Mouse (Mus musculus) heart, postnatal 0 days (tissue): ENCODE measurements around the gene Tnfsfm13. TPM values are rescaled to one million over a fixed set of nuclear protein-coding genes. Genes with fewer than 3 reads are reported as not detected.
A peak's percentile ranks its signal among the peaks of the same experiment; 100 is the strongest.
"Not testable (repeated sequence)": the region's sequence is repeated elsewhere in the genome, so short reads cannot be mapped to it uniquely, and the experiment has no call there.

Experiments used
- ATAC-seq: fragments of 200-750 bp; cut with Nextera tagmentation; 2 replicates; pipeline ENCODE4 v1.8.0; 2017; ENCODE audit warnings: low read depth, moderate number of reproducible peaks, moderate library complexity; ENCODE audit not compliant: insufficient read depth
- DNase-seq: peaks from one replicate; pipeline ENCODE4 v3.0.0-alpha.2; 2016; ENCODE audit warnings: low spot score
- H3K27ac ChIP-seq: fragments of 300-500 bp; sonication (generic); 2 replicates; pipeline ENCODE4 v1.5.1; 2014; ENCODE audit warnings: low read depth, mild to moderate bottlenecking
- H3K27me3 ChIP-seq: fragments of 300-500 bp; sonication (generic); 2 replicates; pipeline ENCODE4 v1.6.1; 2014; ENCODE audit warnings: low read length, mixed read lengths; ENCODE audit not compliant: control insufficient read depth, insufficient read depth
- H3K36me3 ChIP-seq: fragments of 300-500 bp; sonication (generic); replicated peaks from 2 replicates; pipeline ENCODE4 v1.6.1; 2014; ENCODE audit warnings: low read length, mixed read lengths; ENCODE audit not compliant: control insufficient read depth, insufficient read depth
- H3K4me1 ChIP-seq: fragments of 300-500 bp; sonication (generic); 2 replicates; pipeline ENCODE4 v1.6.1; 2014; ENCODE audit warnings: antibody characterized with exemption; ENCODE audit not compliant: control insufficient read depth, insufficient read depth
- H3K4me2 ChIP-seq: fragments of 300-500 bp; sonication (generic); 2 replicates; pipeline ENCODE4 v1.6.1; 2014; ENCODE audit warnings: low read depth, mild to moderate bottlenecking, low read length, moderate library complexity
- H3K4me3 ChIP-seq: fragments of 300-500 bp; sonication (generic); 2 replicates; pipeline ENCODE4 v1.5.1; 2014; ENCODE audit warnings: low read depth, low read length
- H3K9ac ChIP-seq: fragments of 300-500 bp; sonication (generic); replicated peaks from 2 replicates; pipeline ENCODE4 v1.6.1; 2014; ENCODE audit warnings: low read depth, low read length, mixed read lengths
- H3K9me3 ChIP-seq: fragments of 300-500 bp; sonication (generic); replicated peaks from 2 replicates; pipeline ENCODE4 v1.6.1; 2016; ENCODE audit warnings: low read length; ENCODE audit not compliant: control insufficient read depth
- CTCF ChIP-seq: IDR thresholded peaks from 2 replicates; pipeline ENCODE4 v1.5.1; 2016; ENCODE audit warnings: antibody characterized with exemption, control low read depth, low read depth
- EP300 ChIP-seq: IDR thresholded peaks from 2 replicates; pipeline ENCODE4 v1.6.1; 2016; ENCODE audit warnings: antibody characterized with exemption, low read depth
- WGBS: fragments of 180-500 bp; shearing (Covaris S2); extraction: QIAGEN DNeasy Blood & Tissue Kit; methylation state at CpG from one replicate; pipeline ENCODE4 v1.1.7; 2014; 5-methylcytosine and 5-hydroxymethylcytosine counted together
- polyA plus RNA-seq: library from polyadenylated mRNA; unstranded; fragments of >200 nt; fragmentation: Nextera tagmentation; extraction: Ambion mirVana; gene quantifications from 2 replicates; pipeline ENCODE4 v1.2.1, GENCODE M21; 2015
- total RNA-seq: library from RNA; depleted of rRNA; stranded (reverse); fragments of >200 nt; gene quantifications from 2 replicates; pipeline ENCODE4 v1.2.3, GENCODE M21; 2014; ENCODE audit warnings: low replicate concordance; rRNA removed

Gene Tnfsfm13
- total RNA-seq (0.65 and 1.8 TPM in 2 replicates), polyA plus RNA-seq (2.8 and 3.0 TPM in 2 replicates)

GRCm38 (mm10) chr11:69695361-69696181, at the start of gene Tnfsfm13, which contains the start of gene Tnfsf12:
Tnfsfm13 (minus strand) TSS chr11:69696098.
Tnfsf12 (minus strand) TSS chr11:69695849.
- 4% methylated on average over 40 of the region's 41 CpGs for WGBS
- H3K27me3 ChIP-seq: no peaks in the 10 kb centered on the region
- no peak for TF ChIP-seq EP300
- no peak for TF ChIP-seq CTCF
- H3K4me1 ChIP-seq: peaks cover 9% of the 10 kb centered on the region; the same call in 1 of the 2 replicates
- peak within 1 kb of the TSS; percentile 73 for H3K4me2 ChIP-seq
- H3K36me3 ChIP-seq: no peaks in the 10 kb centered on the region
- H3K27ac ChIP-seq: peak within 1 kb of the TSS; percentile 72
- no peaks in the 10 kb centered on the region for H3K9me3 ChIP-seq
- H3K9ac ChIP-seq: peak within 1 kb of the TSS; percentile 68
- DNase-seq (peak; percentile 63), ATAC-seq (peak; percentile 76)
- peak within 1 kb of the TSS; percentile 55 for H3K4me3 ChIP-seq

GRCm38 (mm10) chr11:69731408-69731807, 35.5 kb upstream of the Tnfsfm13 start:
- H3K4me1 ChIP-seq, H3K27me3 ChIP-seq, H3K27ac ChIP-seq, H3K4me2 ChIP-seq, ATAC-seq, H3K9me3 ChIP-seq, DNase-seq, H3K9ac ChIP-seq, H3K4me3 ChIP-seq: not testable (repeated sequence)
- H3K36me3 ChIP-seq: peaks cover 26% of the 10 kb centered on the region
- WGBS: 79% methylated on average over 2 of the region's 3 CpGs
- peak; percentile 22; the same call in 1 of the 2 replicates for TF ChIP-seq CTCF

GRCm38 (mm10) chr11:69729063-69729462, 33.2 kb upstream of the Tnfsfm13 start:
- DNase-seq (peak; percentile 10), ATAC-seq (no peak)
- H3K4me1 ChIP-seq: no peaks in the 10 kb centered on the region
- no peak overlapping the region for H3K27ac ChIP-seq
- no peaks in the 10 kb centered on the region for H3K27me3 ChIP-seq
- WGBS: 32% methylated on average over 3 of the region's 3 CpGs
- H3K9me3 ChIP-seq: no peaks in the 10 kb centered on the region
- H3K4me3 ChIP-seq: no peak overlapping the region
- no peak overlapping the region for H3K9ac ChIP-seq
- TF ChIP-seq EP300: no peak
- TF ChIP-seq CTCF: peak; percentile 37
- H3K4me2 ChIP-seq: no peak overlapping the region
- peaks cover 3% of the 10 kb centered on the region for H3K36me3 ChIP-seq

GRCm38 (mm10) chr11:69725951-69726350, 30.1 kb upstream of the Tnfsfm13 start:
- Histone ChIP-seq H3K27ac (no peak overlapping the region), H3K9ac (no peak overlapping the region), H3K4me1 (no peaks in the 10 kb centered on the region), H3K9me3 (no peaks in the 10 kb centered on the region), H3K36me3 (no peaks in the 10 kb centered on the region), H3K4me2 (no peak overlapping the region), H3K27me3 (no peaks in the 10 kb centered on the region), H3K4me3 (no peak overlapping the region)
- ATAC-seq: no peak
- no peak for TF ChIP-seq EP300
- TF ChIP-seq CTCF: no peak
- DNase-seq: no peak
- 24% methylated on average over 5 of the region's 5 CpGs for WGBS

- WGBS: 25% methylated on average over 2 of the region's 2 CpGs
- no peaks in the 10 kb centered on the region for H3K9me3 ChIP-seq
- ATAC-seq (no peak), DNase-seq (no peak)
- no peak overlapping the region for H3K9ac ChIP-seq
- no peak overlapping the region for H3K27ac ChIP-seq
- H3K4me1 ChIP-seq: no peaks in the 10 kb centered on the region
- H3K4me2 ChIP-seq: no peak overlapping the region
- no peaks in the 10 kb centered on the region for H3K36me3 ChIP-seq
- TF ChIP-seq EP300 (no peak), CTCF (no peak)
- no peaks in the 10 kb centered on the region for H3K27me3 ChIP-seq
- no peak overlapping the region for H3K4me3 ChIP-seq
These were observed 27.2 kb upstream of the Tnfsfm13 start for GRCm38 (mm10) chr11:69723074-69723473.
